Mouse (Mus musculus) adrenal gland, adult 8-10 months (tissue): Measurements from ENCODE around the gene Mllt3. TPM values are rescaled to one million over a fixed set of nuclear protein-coding genes. Genes with fewer than 3 reads are reported as not detected.
A peak's percentile ranks its signal among the peaks of the same experiment; 100 is the strongest.

Experiments
- DNase-seq: peaks from one replicate; pipeline ENCODE4 v3.0.0; 2022
- total RNA-seq, 4 experiments: library from RNA; stranded (reverse); gene quantifications; 2 replicates each; pipeline ENCODE4 v1.2.4; 2022

Mllt3 gene
- total RNA-seq, 4 experiments from 2014 or later = 26.0 to 32.0 (median 27.7) TPM

DNA sequence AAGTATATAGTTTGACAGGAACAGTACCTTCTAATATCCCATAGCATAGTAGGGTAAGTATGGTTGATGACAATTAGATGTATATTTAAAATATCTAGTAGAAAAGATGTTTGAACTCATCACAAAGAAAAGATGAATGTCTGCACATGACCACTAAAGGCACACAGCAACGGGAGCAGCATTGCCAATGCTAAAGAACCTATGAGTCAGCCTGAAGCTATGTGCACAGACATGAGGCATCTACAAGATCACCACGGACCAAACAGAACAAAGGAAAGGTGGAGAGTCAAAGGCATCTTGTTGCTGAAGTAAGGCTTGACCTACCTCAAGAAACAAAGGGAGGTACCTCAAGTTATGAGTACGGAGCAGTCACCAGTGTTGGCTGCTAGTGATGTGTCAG, 212.3 kb downstream of the Mllt3 start:
- DNase-seq = no peak

DNA sequence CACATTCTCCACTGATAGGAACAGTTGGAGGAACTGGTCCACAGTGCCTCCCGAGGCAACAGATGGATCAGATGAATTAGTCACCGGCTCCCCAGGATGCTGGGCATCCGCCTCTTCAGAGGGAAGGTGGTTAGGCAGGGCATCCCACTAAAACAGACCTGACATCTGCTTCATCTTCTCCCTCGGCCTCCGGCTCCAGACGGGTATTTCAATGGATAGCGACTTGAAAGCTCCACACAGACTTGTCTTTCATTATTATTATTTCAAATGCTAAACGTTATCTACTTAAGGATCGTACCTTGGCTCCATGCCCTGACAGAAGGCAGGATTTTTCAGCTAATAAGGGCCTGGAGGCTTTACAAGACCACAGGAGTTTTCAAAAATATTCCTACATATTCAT, 214.0 kb downstream of the Mllt3 start:
- no peak for DNase-seq

GRCm38 (mm10) chr4:87818276-87818675, 214.9 kb downstream of the Mllt3 start:
- no peak for DNase-seq

DNA sequence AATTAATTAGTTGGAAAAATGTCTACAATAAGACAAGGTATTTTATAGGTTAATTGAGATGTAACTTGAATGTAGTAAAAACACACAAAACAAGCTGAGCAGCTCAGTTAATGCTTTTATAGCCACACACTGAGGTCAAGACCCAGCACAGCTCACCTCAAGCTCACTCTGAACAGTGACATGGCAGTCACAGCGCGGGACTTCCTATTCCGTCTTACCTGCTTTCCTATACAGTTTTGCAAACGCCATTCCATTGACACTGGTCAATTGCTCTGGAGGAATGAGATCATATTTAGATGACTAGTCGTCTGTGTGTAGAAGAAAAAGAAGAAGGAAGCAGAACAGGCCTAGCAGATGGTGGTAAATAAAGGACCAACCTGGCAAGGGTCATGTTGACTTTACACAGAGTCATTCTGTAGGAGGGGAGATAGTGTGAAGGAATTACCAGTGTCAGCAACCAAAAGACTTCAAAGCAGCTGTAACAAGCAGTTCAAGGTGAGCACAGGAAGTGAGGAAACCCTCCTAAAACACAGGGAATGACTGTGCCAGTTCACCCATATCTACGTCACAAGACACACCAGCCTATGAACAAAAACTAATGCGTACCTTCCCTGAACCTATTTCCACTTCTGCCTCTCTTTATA, 217.6 kb downstream of the Mllt3 start:
- no peak for DNase-seq

DNA sequence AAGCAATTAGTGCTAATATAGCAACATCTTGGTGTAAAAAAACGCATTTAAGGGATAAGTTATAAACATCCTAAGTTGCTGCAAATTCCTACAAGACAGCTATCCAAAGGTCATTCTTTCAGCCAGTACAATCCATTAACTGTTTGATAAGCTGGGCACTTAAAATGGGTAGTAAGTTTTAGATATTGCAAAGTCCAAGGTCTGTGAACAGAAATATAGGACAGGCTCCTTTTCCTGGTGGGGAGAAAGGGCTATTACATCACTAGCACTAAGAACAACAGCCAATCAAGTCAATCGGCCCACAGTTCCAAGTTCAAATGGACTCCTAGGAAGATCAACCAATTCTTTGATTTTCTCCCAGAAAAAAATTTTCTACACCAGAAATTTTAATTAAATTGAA, 221.3 kb downstream of the Mllt3 start:
- DNase-seq = no peak

DNA sequence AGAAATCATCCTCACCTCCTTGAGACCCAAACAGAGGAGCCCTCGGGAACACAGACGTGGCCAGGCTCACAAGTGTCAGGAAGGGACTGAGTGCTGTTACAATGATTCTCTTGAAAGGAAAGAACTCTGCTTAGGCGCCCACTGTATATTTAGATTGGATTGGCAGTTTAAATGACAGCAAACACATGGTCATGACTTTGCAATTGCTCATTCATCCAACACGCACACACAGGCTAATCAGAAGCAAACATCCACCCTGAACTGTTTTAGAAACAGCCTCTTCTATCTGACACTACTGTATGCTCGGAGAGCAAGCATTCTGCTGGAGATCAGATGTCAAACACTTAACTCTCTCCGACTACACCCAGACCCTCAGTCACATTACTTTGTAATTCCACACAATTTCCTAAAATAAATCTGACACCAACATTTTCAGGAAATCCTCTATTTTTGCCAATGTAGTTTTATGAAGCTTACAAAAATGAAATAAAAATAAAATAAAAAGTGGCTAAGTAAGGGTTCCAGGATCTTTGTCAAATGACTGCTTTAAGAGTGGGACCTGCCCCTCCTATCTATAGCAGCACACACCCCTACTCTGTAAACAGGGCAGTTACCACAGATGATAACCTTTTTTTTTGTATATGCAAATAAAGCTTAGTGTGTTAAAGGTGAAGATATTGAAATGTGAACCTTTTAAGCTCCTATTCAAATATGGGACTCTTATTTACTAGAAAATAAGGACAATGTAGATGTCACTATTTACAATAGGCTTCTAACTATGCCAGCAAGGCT, 226.8 kb downstream of the Mllt3 start:
- no peak for DNase-seq

DNA sequence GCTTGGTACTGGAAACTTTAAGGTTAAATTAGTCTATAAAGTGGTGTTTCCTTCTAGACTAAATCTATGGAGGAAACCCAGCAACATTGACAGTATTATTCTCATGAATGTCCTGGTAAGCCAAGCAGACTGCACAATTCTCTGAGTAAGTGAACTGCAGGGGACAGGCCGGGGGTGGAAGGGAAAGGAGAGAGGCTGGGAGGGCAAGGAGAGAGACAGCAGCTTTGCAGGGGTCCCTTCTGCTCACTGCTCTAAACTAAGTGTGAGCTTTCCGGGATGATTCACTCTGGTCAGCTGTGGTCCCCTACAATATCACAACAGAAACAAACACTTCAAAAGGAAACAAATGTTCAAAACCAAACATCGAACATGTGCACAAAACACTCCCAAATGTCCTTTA, 228.6 kb downstream of the Mllt3 start:
- DNase-seq = no peak

DNA sequence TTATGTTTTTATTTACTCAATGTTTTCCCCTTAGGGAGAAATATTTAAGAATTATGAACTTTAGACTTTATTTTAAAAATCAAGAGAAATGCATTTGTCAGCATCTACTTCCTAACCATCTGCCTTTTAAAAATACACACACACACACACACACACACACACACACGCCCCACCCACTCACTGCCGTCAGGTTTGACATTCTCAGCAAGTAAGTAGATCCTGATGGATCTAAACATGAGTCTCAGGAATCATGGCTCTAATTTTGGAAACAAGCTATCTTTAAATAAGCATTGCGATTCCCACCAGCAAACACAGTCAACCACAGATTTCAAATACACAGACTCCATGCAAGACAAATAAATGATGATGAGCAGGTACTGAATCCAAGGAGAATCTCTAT, 229.9 kb downstream of the Mllt3 start:
- no peak for DNase-seq

DNA sequence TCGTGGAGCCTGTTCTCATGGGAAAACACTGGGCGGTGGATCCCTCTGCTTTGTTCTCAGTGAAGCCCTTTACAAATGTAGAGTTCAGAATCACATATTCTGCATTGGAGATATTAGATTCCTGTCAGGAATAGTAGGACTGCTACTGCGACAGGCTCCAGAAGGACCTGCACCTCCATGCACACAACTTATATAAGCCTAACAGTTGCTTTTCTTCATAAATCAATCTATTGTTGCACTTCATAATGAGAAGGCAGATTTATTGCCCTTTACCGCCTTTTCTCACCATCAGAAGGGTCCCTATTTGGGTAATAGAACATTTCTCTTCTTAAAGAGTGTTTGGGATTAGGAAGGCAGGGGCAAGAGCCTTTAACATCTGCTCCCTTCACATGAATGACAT, 231.0 kb downstream of the Mllt3 start:
- no peak for DNase-seq

DNA sequence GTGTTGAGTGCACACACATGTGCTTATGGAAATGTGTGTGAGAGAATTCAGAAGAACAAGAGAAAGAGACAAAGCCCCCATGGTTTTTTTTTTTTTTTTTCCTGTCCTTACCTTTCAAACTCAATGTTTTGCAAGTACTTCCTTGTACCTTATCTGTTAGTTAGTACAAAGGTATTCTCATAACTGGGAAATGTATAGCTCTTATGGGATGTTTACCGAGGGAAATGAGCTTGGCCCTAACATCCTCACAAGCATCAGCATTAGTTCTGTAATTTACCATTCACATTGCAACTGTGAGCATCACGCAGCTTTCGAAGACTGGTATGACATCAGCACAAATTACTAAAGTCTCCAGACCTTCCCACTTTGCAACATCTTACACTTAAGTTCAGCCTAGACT, 231.8 kb downstream of the Mllt3 start:
- no peak for DNase-seq

DNA sequence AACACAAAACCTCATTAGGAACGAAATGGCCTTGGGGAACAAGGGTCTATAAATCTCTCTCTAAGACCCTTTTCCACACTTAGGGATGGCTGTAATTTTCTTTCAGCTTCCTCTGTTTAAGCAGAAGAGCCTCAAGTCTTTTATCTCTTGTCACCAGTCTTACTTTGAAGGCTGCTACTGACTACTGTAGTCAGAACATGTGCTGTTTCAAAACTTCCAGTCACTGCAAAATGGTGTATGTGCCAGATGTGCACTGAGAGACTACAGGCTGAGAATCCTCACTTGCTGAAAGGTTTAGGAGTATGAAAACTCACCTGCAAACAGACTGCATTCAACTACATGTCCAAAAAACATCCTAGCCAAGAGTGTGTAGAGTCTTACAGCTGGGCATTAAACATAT, 232.9 kb downstream of the Mllt3 start:
- DNase-seq = no peak

DNA sequence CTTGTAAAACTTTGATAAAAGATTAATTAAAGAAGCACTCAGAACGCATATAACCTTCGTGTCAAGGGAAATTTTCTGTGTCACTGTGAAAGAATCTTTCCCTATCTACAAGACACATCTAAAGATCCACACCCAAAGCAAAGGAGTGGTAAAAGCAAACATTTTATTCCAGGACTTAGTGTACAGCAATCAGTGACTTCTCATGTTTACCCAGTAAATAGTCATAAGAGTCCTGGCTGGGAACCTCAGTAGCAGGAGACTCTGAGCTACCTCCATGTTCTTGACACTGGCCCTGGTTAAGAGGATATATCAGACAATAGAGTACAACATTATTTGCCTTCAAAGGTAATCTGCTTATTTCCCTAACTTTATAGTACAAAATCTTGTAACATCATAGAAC, 233.7 kb downstream of the Mllt3 start:
- DNase-seq = no peak

DNA sequence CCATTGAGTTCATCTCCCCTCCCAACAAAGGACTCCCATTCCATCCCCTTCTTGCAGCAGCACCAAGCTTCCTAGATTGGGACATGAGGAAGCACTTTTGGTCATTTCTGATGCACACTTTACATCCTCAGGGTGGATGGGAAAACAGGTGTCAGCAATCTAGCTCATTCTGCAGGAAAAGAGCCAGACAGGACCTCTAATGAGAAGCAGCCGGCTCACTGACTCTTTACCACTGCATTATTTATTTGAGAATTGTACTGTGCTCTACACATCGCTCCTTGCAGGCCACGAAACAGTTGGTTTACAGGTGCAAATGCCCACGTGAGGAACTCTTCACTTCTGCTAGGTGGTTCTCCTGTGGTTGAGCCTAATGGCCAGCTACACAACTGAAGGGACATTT, 237.9 kb downstream of the Mllt3 start:
- no peak for DNase-seq

DNA sequence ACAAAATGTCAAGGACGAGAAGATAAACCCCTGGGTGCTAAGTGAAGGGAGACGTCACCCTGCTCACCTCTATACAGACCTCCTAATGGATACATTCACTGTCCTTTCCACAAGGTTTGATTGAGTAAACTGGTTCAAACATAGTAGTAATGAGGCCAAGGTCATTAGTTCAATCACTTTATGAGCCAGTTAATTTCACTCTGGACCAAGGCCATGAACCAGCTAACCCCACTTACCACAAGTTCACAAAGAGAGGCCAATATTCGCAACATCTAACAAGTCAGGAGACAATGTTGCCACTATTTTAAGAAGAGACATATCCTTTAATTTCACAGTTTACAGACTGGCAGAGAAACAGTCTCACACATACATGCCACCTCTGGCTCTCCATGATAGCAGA, 238.9 kb downstream of the Mllt3 start:
- DNase-seq = peak; percentile 5

DNA sequence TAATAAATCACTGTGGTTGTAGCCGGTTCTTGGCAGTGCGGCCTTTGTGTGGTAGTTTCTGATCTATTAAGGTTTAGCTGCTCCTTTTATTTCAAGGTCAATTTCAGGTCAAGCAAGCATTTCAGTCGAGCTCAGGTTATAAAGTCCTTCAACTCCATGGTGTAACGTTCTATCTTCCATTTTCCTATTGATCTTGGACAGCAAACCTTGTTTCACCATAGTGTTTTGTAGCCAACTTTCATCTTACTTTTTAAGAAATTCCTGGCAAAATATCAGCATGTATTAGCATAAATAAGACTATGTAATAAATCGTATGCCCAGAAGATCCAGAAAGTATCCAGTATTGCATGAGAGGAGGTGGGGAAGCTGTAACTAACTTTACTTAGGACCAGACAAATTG, 240.7 kb downstream of the Mllt3 start:
- DNase-seq = no peak

- DNase-seq = no peak
Observed at GRCm38 (mm10) chr4:87789446-87789845, 243.7 kb downstream of the Mllt3 start.

- peak; percentile 14 for DNase-seq
Observed at GRCm38 (mm10) chr4:87788691-87789090, 244.5 kb downstream of the Mllt3 start.

GRCm38 (mm10) chr4:87785132-87786074, 247.8 kb downstream of the Mllt3 start:
- peak; percentile 40 for DNase-seq

DNA sequence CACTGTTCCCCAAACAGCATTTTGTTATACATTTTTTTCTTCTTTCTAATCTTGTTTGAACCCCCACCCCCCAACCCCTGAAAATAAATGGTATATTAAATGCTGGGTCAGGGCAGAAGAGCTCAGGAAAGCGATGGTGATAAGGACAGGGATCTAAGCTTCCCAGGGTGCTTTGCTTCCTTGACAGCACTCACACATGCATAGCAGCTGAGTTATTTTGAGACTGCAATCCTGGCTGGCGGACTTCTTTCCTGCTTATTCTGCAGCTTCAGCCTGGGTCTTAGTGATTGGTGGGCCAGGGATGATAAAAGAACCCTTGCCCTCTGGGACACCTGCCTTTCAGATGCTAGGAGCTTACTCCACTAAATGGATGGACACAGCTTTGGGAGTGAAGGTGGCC, 249.4 kb downstream of the Mllt3 start:
- no peak for DNase-seq

- DNase-seq = no peak
Observed at GRCm38 (mm10) chr4:87781971-87782370, 251.2 kb downstream of the Mllt3 start.

GRCm38 (mm10) chr4:87775721-87776120, 257.4 kb downstream of the Mllt3 start:
- no peak for DNase-seq

GRCm38 (mm10) chr4:87774515-87774914, 258.6 kb downstream of the Mllt3 start:
- DNase-seq = no peak
